Mouse (Mus musculus): Measurements from ENCODE around the gene Gprc5d.

DNA sequence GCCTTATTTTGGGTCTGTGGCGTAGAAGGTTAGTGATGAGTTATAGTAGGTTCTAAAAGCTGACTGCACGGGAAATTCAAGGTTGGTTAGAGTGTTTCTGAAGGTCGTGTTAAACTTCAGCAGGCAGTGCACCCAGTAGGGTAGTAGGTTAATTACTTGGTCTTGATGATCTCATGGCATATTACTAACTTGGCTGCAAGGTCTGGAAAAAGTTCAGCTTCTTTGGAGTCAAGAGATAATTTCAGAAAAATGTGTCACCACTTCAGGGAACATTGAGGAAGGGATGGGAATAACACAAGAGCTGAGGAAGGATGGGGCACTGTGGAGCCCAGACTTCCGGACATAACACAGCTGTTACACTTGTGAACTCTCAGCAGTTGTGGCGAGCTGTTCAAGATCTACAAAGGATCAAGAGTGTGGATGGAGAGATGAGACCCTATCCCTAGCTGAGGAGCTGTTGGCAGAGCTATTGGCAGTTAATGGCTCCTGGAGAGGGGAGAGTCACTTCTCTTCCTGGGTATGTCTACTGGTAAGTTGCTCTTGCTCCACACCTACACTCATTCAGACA lies 15.3 kb downstream of the Gprc5d start:
- TF ChIP-seq CTCF (IDR thresholded peaks at IDR 0.05) (no peak), POLR2A (IDR thresholded peaks at IDR 0.05; ENCODE audit: insufficient read depth, low read depth, low read length) (no peak), EP300 (IDR thresholded peaks at IDR 0.05; ENCODE audit: insufficient read depth, low read depth, low read length) (no peak)

Measured in heart, adult 2 months (tissue).